Mouse (Mus musculus) natural killer cell, adult 2 months (primary cell): ENCODE results near the gene Cacnb1.

Experiments used
- DNase-seq, 2 experiments: peaks; one replicate each; pipeline ENCODE4 v3.0.0; 2022; ENCODE audit warnings: low spot score in 2 of 2

Cacnb1 gene

GRCm38 (mm10) chr11:98022555-98023371 is at the start of gene Cacnb1:
Cacnb1 (minus strand) TSS chr11:98023034.
- peak in 1 of 2 experiments; percentile 32 for DNase-seq

GRCm38 (mm10) chr11:98067255-98067654 is 44.4 kb upstream of the Cacnb1 start:
- DNase-seq: no peak

- no peak for DNase-seq
Measured at GRCm38 (mm10) chr11:98066201-98066600, 43.4 kb upstream of the Cacnb1 start.

GRCm38 (mm10) chr11:98061904-98062562 is 39.2 kb upstream of the Cacnb1 start:
- DNase-seq: no peak

GRCm38 (mm10) chr11:98061441-98061840 is 38.6 kb upstream of the Cacnb1 start:
- no peak for DNase-seq

- no peak for DNase-seq
Measured at GRCm38 (mm10) chr11:98060104-98060692, 37.4 kb upstream of the Cacnb1 start.

GRCm38 (mm10) chr11:98059662-98060061 is 36.8 kb upstream of the Cacnb1 start:
- DNase-seq: no peak

- peak in 1 of 2 experiments; percentile 40 for DNase-seq
Measured at GRCm38 (mm10) chr11:98057998-98058397, 35.2 kb upstream of the Cacnb1 start.

GRCm38 (mm10) chr11:98057466-98057865 is 34.6 kb upstream of the Cacnb1 start:
- DNase-seq: no peak

- peak in 1 of 2 experiments; percentile 56 for DNase-seq
Measured at GRCm38 (mm10) chr11:98052989-98053834, 30.4 kb upstream of the Cacnb1 start, which contains the start of gene Stac2. Stac2 (minus strand) TSS chr11:98053462.

GRCm38 (mm10) chr11:98052129-98052988 is 29.5 kb upstream of the Cacnb1 start:
- DNase-seq: peak in 1 of 2 experiments; percentile 74

- no peak for DNase-seq
Measured at GRCm38 (mm10) chr11:98051611-98052128, 28.8 kb upstream of the Cacnb1 start.

GRCm38 (mm10) chr11:98050940-98051339 is 28.1 kb upstream of the Cacnb1 start:
- no peak for DNase-seq

GRCm38 (mm10) chr11:98050520-98050815 is 27.6 kb upstream of the Cacnb1 start:
- no peak for DNase-seq

GRCm38 (mm10) chr11:98049672-98050519 is 27.1 kb upstream of the Cacnb1 start:
- DNase-seq: peak in 1 of 2 experiments; percentile 59

GRCm38 (mm10) chr11:98047745-98048144 is 24.9 kb upstream of the Cacnb1 start:
- no peak for DNase-seq

- DNase-seq: no peak
Measured at GRCm38 (mm10) chr11:98046466-98046865, 23.6 kb upstream of the Cacnb1 start.

GRCm38 (mm10) chr11:98045596-98045995 is 22.8 kb upstream of the Cacnb1 start:
- DNase-seq: no peak

GRCm38 (mm10) chr11:98044074-98044473 is 21.2 kb upstream of the Cacnb1 start:
- DNase-seq: no peak

- DNase-seq: no peak
Measured at GRCm38 (mm10) chr11:98042741-98043140, 19.9 kb upstream of the Cacnb1 start.
